Mouse (Mus musculus) lung, postnatal 14 days (tissue): ENCODE measurements around the gene Ptprn2.
A peak's percentile ranks its signal among the peaks of the same experiment; 100 is the strongest.

ENCODE experiments used
- DNase-seq: peaks from one replicate; pipeline ENCODE4 v3.0.0; 2021

Ptprn2 gene

GRCm38 (mm10) chr12:116594866-116595610 lies 109.5 kb downstream of the Ptprn2 start:
- DNase-seq = no peak

GRCm38 (mm10) chr12:116595727-116596126 lies 110.2 kb downstream of the Ptprn2 start:
- DNase-seq = no peak

GRCm38 (mm10) chr12:116596993-116597392 lies 111.5 kb downstream of the Ptprn2 start:
- no peak for DNase-seq

- no peak for DNase-seq
Observed at GRCm38 (mm10) chr12:116597670-116598069, 112.2 kb downstream of the Ptprn2 start.

- DNase-seq = no peak
Observed at GRCm38 (mm10) chr12:116598123-116599005, 112.8 kb downstream of the Ptprn2 start.

- DNase-seq = no peak
Observed at GRCm38 (mm10) chr12:116599537-116599936, 114.0 kb downstream of the Ptprn2 start.

- DNase-seq = no peak
Observed at GRCm38 (mm10) chr12:116600054-116600453, 114.5 kb downstream of the Ptprn2 start.

GRCm38 (mm10) chr12:116601395-116601794 lies 115.9 kb downstream of the Ptprn2 start:
- DNase-seq = no peak

- no peak for DNase-seq
Observed at GRCm38 (mm10) chr12:116601921-116602320, 116.4 kb downstream of the Ptprn2 start.

- DNase-seq = no peak
Observed at GRCm38 (mm10) chr12:116608598-116608997, 123.1 kb downstream of the Ptprn2 start.

- DNase-seq = peak; percentile 83
Observed at GRCm38 (mm10) chr12:116619868-116620267, 134.3 kb downstream of the Ptprn2 start.

GRCm38 (mm10) chr12:116620299-116620698 lies 134.8 kb downstream of the Ptprn2 start:
- DNase-seq = no peak

- DNase-seq = no peak
Observed at GRCm38 (mm10) chr12:116621325-116622040, 136.0 kb downstream of the Ptprn2 start.

- no peak for DNase-seq
Observed at GRCm38 (mm10) chr12:116622665-116623387, 137.3 kb downstream of the Ptprn2 start.

GRCm38 (mm10) chr12:116625391-116626281 lies 140.1 kb downstream of the Ptprn2 start:
- peak; percentile 46 for DNase-seq

GRCm38 (mm10) chr12:116628992-116629391 lies 143.5 kb downstream of the Ptprn2 start:
- DNase-seq = no peak

GRCm38 (mm10) chr12:116637498-116637897 lies 152.0 kb downstream of the Ptprn2 start:
- DNase-seq = no peak

GRCm38 (mm10) chr12:116640871-116641270 lies 155.4 kb downstream of the Ptprn2 start:
- DNase-seq = no peak

GRCm38 (mm10) chr12:116641339-116642190 lies 156.0 kb downstream of the Ptprn2 start:
- no peak for DNase-seq

- no peak for DNase-seq
Observed at GRCm38 (mm10) chr12:116642191-116642549, 156.7 kb downstream of the Ptprn2 start.

GRCm38 (mm10) chr12:116646771-116647170 lies 161.3 kb downstream of the Ptprn2 start:
- no peak for DNase-seq
